Mouse (Mus musculus) brain, embryonic 14.5 days (tissue): ENCODE results near the gene Car10.

ENCODE experiments used
- CTCF ChIP-seq: fragments of 200-500 bp; IDR thresholded peaks from 2 replicates; pipeline ENCODE4 v1.5.1; 2012; ENCODE audit warnings: inconsistent platforms, mild to moderate bottlenecking, moderate library complexity, borderline replicate concordance; ENCODE audit not compliant: insufficient read depth, insufficient read length; ENCODE audit errors: extremely low read depth
- POLR2A ChIP-seq: fragments of 200-500 bp; IDR thresholded peaks from 2 replicates; pipeline ENCODE4 v1.6.1; 2012; ENCODE audit warnings: mild to moderate bottlenecking, inconsistent platforms, borderline replicate concordance; ENCODE audit not compliant: poor library complexity, insufficient read depth, insufficient read length, severe bottlenecking; ENCODE audit errors: extremely low read depth

GRCm38 (mm10) chr11:93643006-93643405 is 545.2 kb downstream of the Car10 start:
- TF ChIP-seq CTCF (no peak), POLR2A (no peak)
